Mouse (Mus musculus) embryo, embryonic 10.5 days (tissue): ENCODE data around the gene Bzw1.

Source experiments
- DNase-seq: peaks from one replicate; pipeline ENCODE4 v3.0.0-alpha.2; 2015; ENCODE audit warnings: low spot score

The Bzw1 gene

DNA sequence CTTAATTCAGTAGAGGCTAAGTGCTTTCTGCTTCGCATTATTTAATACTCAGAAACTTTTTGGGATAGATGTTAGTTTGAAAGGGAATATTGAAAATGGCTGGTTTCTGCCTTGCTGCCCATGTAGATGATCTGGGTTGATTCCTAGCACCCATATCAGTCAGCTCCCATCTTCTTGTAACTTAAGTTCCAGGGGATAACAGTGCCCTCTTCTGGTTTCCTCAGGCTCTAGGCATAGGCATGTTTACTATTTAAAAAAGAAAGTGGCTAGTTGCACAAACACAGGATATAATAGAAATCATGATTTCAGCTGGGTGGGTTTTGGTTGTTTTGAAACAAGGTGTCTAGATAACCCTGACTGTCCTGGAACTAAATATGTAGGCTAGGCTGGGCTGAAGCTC lies 3.5 kb downstream of the Bzw1 start:
- DNase-seq, result no peak

DNA sequence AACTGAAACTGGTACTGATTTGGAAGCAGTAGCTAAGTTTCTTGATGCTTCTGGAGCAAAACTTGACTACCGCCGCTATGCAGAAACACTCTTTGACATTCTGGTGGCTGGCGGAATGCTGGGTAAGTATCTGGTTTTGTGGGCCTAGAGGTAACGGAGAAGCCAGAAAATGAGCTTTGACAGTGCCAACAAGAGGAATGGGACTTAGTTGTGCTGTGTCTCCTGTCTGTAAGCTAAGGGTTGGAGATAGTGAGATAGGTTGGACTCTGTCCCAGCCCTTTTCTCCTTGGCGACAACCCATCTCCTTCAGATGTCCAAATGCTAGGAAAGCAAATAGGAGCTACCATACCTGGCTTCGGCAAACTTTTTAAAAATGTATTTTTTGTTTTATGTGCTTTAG lies 5.0 kb downstream of the Bzw1 start:
- no peak for DNase-seq

DNA sequence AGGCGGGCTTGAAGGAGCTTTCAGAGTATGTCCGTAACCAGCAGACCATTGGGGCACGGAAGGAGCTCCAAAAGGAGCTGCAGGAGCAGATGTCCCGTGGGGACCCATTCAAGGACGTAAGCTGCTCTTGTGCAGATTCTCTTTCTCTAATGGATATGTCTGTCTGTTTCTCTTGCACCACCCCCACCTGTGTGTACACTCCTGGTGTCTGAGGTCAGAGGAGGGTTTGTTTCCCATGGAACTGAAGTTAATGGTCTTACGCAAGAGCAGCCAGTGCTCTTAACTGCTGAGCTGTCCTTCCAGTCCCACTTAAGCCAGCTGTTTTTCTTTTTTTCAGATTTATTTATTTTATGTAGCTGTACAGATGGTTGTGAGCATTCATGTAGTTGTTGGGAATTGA lies 8.7 kb downstream of the Bzw1 start:
- no peak for DNase-seq

DNA sequence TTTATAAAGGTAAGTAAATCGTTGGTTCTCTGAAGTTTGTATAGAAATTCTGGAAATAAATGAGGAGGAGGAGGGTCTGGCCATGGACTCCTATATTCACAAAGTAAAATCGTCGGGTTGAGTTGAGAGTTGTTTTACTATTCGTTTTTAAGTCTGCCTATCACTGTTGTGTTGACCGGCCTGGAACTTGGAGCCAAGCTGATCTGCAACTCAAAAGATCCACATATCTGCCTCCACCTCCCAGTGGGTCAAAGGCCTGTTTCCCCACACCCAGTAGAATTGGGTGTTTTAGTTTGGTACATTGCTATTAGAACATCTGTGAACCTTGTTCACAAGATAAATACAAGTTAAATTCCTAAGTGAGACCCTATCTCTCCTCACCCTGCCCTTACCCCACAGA lies 11.0 kb downstream of the Bzw1 start:
- no peak for DNase-seq

DNA sequence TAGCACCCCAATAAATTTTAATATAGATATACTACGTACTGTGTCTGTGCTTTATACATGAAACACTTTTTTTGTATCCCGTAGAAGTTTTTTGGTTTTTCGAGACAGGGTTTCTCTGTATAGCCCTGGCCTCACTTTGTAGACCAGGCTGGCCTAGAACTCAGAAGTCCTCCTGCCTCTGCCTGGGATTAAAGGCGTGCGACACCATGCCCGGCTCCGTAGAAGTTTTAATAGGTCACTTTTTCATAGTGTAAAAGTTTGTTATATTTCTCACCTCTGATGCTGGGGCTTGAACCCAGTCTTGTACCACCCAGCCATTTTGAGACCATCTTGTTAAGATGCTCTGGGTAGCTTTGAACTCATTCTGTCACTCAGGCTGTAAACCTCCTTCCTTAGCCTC lies 14.6 kb downstream of the Bzw1 start:
- DNase-seq, result no peak

DNA sequence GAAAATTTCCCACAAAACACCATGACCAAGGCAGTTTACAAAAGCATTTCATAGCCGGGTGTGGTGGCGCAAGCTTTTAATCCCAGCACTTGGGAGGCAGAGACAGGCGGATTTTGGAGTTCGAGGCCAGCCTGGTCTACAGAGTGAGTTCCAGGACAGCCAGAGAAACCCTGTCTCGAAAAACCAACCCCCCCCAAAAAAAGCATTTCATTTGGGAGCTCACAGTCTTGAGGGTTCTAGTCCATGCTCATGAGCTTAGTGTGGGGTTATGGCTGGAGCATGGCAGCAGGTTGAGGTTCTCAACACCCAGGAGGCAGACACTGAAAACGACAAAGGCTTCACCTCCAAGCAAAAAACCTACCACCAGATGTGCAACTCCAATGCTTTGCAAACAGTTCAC lies 15.4 kb downstream of the Bzw1 start:
- no peak for DNase-seq

DNA sequence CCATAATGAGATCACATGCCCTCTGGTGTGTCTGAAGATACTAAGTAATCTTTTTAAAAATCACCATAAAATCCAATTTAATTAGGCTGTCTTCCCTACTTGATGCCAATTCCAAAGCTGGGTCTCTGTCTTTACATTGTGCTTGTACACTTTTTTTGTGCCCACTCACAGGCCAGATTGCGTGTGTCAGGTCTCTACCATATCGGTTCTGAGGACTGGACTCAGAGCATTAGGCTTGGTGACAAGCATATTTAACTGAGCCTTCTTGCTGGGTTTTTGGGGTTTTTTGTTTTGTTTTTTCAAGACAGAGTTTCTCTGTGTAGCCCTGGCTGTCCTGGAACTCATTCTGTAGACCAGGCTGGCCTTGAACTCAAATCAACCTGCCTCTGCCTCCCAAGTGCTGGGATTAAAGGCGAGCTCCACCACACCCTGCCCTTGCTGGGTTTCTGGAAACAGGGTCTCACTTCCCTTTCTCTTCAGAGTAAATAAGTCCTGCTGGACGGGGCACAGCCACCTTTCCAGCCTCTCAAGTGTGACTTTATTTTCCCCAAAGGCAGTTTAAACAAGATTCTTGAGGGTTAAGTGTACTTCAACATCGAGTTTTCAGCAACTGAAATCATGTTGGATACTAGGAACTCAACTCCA lies 17.0 kb downstream of the Bzw1 start:
- DNase-seq, result no peak

DNA sequence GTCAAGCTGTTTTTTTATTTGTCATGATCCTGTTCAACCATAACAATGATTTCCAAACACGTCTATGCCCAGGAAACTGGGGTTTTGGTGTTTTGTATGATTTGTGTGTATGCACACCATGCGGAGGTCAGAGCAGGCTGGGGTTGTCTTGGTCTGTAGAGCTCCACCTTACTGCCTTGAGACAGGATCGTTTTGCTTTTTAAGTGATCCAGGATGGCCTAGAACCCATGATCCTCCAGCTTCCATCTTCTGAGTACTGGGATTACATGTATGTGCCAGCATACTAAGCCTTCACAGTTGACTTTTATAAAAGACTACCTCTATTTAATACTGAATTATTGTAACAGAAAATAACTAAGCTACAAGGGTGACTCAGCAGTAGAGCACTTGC lies 17.5 kb downstream of the Bzw1 start:
- DNase-seq, result no peak

DNA sequence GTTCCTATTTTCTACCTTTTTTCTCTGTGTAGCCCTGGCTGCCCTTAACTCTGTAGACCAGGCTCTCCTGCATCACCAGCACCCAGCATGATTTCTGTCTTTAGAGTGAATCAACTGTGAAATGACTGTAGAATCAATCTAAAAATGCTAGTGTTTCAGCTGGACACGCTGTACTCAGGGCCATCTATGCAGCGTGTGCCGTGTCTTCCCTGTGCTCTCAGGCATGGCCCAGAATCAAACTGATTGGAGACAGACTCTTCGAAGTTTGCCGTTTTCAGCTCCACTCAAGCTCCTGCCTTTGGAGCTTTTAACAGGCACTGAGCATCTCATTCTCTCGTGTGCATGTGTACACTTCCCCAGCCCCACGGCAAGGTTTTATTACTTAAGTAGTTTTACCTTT lies 18.1 kb downstream of the Bzw1 start:
- DNase-seq, result no peak

DNA sequence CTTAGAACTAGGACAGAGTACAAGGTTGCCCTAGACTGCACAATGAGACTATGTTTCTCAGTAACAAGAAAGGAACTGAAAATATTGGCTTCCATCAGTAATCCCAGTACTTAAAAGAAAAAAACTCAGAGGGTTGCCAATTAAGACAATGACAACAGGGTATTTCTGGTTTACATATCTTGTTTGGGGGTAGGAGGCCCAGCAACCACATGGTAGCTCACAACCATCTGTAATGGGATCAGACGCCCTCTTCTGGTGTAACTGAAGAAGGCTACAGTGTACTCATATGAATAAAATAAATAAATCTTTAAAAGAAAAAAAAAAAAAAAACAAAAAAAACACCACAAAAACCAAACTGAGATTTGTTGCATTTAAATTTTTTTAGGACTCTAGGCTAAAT lies 22.7 kb downstream of the Bzw1 start:
- no peak for DNase-seq

DNA sequence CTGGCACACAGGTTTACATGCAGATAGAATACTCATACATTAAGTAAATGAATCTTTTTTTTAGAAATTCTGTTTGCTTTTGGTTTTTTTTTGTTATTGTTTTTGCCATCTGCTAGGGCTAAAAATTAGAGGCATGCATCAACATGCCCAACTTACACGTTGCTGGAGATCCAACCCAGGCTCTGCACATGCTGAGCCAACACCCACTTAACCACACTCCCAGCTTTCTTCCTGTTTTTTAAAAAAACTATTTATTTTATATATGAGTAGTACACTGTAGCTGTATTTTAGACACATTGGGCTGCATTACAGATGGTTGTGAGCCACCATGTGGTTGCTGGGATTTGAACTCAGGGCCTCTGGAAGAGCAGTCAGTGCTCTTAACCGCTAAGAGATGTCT lies 23.4 kb downstream of the Bzw1 start:
- DNase-seq, result no peak

DNA sequence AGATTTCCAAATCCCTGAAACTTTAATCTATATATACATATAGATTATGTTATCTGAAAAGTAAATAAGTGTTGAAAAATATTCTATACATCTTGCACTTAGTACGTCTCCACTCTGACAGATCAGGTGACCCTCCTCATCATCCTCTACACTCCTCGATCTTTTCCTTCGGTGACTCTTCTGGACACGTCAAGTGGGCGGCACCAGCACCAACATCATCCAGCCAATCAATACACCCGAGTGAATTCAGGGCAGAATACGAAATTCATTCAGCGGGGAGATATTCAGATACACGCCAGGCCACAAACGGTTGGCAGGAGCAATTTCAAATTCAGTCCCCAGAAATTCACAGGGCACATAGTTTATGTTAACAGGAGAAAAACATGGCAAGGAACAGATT lies 27.3 kb downstream of the Bzw1 start:
- no peak for DNase-seq

DNA sequence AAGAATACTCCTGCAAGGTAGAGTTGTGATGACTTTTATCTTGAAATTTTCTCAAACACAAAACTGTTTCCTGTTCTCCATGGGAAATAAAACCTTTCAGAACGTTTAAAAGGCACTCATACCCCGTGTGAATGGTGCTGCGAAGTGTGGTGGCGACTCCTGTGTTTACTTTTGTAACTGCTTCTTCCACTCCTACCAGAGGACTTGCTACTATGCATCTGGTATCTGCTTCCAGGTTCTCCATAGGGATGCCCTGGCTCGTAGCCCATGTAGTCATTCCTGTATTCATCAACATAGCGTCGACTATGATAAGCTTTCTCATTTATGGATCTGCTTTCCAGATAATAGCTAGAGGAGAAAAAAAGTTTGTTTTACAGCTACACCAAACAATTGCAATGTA lies 28.3 kb downstream of the Bzw1 start:
- DNase-seq, result no peak

DNA sequence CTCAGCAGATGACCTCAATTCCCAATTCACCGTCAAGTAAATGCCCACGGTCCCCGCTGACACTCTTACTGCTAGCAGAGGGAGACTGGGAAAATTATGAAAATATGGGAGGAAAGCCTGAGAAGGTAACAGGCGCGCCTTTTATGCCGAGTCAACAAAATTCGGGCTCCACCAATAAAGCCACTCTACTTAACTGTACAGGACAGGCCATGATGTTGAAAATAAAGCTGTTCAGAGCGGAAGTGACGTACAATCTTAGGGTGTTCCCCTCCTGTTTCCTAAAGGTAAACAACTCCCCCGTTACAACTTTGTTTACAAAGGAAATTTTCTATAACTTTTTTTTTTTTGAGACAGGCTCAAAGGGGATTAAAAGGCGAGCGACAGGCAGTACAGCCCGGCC lies 30.2 kb downstream of the Bzw1 start:
- DNase-seq, result peak; percentile 80

DNA sequence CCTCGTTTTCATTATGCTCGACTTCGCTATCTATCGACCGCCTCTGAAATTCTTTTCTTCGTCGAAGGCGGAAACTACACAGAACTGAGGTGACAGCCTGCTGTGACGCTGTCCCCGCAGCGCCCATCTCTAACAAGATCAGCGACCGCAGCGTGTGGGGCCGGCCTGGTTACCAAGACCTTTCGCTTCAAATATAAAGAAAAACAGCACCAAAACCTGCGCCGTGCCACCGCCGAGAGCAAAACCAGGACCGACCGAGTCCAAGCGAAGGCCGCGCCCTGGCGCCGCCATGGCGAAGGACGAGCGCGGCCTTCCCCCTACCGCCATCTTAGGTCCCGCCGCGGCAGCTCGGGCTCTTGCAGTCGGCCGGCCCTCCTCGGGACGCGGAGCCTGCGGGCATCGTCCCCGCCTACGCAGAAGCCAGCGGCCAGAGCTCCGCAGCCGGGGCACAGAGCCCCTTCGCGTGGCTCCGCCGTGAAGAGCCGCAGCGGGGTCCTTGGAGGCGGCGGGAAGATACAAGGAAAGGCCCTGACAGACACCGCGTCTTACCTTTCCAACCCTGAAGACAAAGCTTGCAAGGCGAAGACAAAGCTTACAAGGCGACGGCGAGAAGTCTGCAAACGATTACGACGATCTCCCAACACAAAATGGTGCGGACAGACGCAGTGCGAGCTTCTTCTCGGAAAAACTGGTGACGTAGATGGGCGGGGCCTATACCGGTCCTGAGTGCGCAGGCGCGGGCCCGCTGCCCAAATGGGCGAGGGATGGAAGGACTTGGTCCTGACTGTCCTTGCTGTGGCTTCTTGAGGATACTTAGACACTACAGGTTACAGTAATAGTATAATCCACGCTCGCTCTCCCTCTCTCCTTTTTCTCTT lies 30.9 kb downstream of the Bzw1 start, which contains the start of gene Clk1:
Gene Clk1, minus strand, starts transcription at position 696 of the 878 bp plus-strand sequence.
- peak; percentile 96 for DNase-seq

DNA sequence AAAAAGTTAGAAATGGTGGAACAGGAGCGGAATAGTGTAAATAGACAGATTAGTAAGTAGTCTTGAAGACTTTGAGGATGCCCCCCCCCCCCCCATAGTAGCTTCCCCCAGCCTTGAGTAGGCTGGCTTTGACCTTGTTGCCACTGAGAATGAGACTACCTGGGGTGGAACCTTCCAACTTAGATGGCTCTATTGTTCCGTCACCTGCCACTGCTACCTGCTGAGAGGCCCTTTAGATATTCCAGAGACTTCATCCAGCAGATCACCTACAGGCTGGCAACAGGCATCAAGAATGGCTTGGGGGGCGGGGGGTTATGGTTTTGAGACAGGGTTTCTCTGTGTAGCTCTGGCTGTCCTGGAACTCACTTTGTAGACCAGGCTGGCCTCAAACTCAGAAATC lies 31.9 kb downstream of the Bzw1 start:
- no peak for DNase-seq

DNA sequence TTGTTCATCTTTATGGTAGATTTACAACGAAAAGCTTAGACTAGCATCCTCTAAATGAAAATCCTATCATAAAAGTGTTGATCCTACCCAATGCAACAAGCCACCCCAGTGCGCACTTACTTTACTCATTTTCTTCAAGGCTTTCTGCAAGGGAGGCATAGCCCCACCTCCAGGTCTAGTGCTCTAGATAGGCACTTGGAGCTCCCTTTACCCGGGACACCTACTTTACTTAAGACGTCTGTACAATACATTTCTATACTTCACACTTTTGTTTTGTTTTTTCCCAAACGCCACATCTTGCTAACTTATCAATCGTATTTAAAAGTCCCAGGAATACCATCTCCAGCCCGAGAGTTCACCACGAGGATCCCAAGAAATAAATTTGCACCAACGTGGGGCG lies 52.0 kb downstream of the Bzw1 start:
- DNase-seq, result peak; percentile 31

DNA sequence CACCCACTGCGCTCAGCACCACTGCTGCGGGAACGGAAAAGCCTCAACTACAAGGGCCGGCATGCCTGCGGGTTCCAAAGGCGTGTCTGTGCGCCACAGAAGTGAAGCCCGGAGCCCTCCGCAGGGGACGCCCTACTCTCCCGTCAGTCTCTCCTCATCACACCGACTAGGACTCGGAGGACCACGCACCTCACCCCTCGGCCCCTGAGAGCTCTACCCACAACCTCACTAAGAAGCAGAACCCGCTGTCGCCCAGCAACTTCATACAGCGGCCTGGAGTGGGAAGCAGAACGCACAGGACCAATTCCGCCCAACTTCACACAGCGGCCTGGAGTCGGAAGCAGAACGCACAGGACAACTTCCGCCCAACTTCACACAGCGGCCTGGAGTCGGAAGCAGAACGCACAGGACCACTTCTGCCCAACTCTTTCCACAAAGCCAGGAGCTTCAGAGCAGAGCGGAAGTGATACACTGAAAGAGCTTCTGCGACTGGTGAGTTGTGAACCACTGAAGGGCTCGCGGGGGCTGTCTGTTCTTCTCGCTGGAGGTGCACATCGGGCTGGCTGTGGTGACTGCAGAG lies 52.5 kb downstream of the Bzw1 start, which contains the start of the genes Nif3l1 and Ppil3:
Gene Nif3l1, plus strand, starts transcription at position 9 of the 580 bp plus-strand sequence.
Gene Ppil3, minus strand, starts transcription at position 344 of the 580 bp plus-strand sequence.
- DNase-seq, result peak; percentile 91

DNA sequence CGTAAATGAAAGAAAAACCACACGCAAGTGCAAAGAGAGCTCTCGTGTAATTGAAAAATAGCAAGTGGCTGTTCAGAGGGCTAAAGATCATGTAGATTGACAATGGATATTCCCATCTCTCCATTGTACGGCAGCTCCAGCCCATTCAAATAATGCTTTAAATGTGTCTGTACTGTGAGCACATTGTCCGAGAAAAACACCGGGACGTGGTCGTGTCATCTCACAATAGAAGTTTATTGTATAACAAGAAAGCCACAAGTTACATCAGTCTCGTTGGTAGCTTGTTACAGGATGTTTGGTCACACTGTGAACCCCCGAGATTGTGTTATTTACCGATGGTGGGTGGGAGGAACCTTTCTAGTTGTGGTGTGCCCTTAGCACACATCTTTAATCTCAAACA lies 53.2 kb downstream of the Bzw1 start:
- DNase-seq, result no peak

DNA sequence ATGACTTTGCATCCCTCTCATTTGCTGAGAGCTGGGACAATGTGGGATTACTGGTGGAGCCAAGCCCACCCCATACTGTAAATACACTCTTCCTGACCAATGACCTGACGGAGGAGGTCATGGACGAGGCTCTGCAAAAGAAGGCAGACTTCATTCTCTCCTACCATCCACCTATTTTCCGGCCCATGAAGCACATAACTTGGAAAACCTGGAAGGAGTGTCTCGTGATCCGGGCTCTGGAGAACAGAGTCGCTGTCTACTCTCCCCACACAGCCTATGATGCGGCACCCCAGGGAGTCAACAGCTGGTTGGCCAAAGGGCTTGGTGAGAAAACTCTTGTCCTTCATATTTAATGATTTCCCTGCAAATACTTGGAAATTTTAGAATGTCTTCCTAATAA lies 55.1 kb downstream of the Bzw1 start:
- DNase-seq, result no peak

DNA sequence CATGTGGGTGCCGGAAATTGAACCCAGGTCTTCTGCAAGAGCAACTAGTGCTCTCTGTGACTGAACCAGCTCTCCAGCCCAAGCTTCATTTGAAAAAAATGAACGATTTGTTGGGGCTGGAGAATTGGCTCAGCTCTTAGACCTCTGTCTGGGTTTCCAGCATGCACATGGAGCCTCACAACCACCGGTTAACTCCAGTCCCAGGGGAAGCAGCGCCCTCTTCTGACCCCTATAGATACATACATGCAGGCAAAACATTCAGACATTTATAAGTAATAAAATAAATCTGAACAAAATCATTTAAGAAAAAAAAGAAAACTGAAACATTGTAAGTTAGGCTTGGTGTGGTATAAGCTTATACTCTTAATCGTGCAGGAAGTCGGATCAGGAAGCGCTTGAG lies 55.7 kb downstream of the Bzw1 start:
- DNase-seq, result no peak

DNA sequence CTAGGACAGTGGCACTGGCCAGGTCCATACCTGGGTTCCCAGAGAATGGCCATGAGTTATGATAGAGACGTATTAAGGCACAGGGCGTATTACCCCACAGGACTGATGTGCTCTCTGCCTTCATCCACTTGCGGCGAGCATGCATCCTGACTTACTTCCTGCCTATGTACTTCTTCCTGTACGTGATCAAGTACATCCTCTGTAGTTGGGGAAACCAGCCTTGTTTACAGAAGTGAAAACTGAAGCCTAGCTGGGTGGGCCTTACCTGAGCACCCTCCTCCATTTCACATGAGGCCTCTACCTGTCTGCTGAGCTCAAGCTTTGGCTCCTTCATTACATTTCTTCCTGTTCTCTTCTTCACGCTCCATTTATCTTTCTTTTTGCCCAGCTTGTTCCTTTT lies 61.6 kb downstream of the Bzw1 start:
- DNase-seq, result no peak
